Mouse (Mus musculus) testis, adult 2 months (tissue): ENCODE results near the gene Zbtb17. TPM values are rescaled to one million over a fixed set of nuclear protein-coding genes. Genes with fewer than 3 reads are reported as not detected.

Experiments
- H3K27ac ChIP-seq: fragments of 200-500 bp; 2 replicates; pipeline ENCODE4 v1.5.1; 2012; ENCODE audit warnings: low read depth, low read length; ENCODE audit not compliant: control insufficient read depth, insufficient read depth
- H3K27me3 ChIP-seq: fragments of 200-500 bp; 2 replicates; pipeline ENCODE4 v1.6.1; 2012; ENCODE audit warnings: mild to moderate bottlenecking, low read length, moderate library complexity; ENCODE audit not compliant: control insufficient read depth, insufficient read depth
- H3K36me3 ChIP-seq: fragments of 200-500 bp; 2 replicates; pipeline ENCODE4 v1.6.1; 2012; ENCODE audit warnings: mild to moderate bottlenecking, low read length; ENCODE audit not compliant: control insufficient read depth, insufficient read depth
- H3K4me1 ChIP-seq: fragments of 200-500 bp; 2 replicates; pipeline ENCODE4 v1.6.1; 2012; ENCODE audit warnings: low read length; ENCODE audit not compliant: control insufficient read depth, insufficient read depth
- H3K4me3 ChIP-seq: fragments of 200-500 bp; 2 replicates; pipeline ENCODE4 v1.5.1; 2012; ENCODE audit warnings: low read depth, mild to moderate bottlenecking, low read length, moderate library complexity, mixed read lengths; ENCODE audit not compliant: control insufficient read depth
- CTCF ChIP-seq: fragments of 200-500 bp; IDR thresholded peaks from 2 replicates; pipeline ENCODE4 v1.5.1; 2012; ENCODE audit warnings: low read depth, mild to moderate bottlenecking, inconsistent platforms, low read length, moderate library complexity; ENCODE audit not compliant: control insufficient read depth, insufficient read depth, insufficient replicate concordance
- POLR2A ChIP-seq: fragments of 200-500 bp; IDR thresholded peaks from 2 replicates; pipeline ENCODE4 v1.6.1; 2012; ENCODE audit warnings: low read depth, mild to moderate bottlenecking, inconsistent platforms, low read length, moderate library complexity; ENCODE audit not compliant: control insufficient read depth
- polyA plus RNA-seq: library from polyadenylated mRNA; depleted of rRNA; stranded (reverse); fragments of >200 nt; gene quantifications from 2 replicates; pipeline ENCODE4 v1.2.3, GENCODE M21; 2012; rRNA removed

Gene Zbtb17
- polyA plus RNA-seq, 1 experiment = 24.6 TPM

GRCm38 (mm10) chr4:141506352-141506751 lies 61.9 kb downstream of the Zbtb17 start:
- peaks cover 7% of the 10 kb centered on the region for H3K4me1 ChIP-seq
- H3K27me3 ChIP-seq = no peaks in the 10 kb centered on the region
- TF ChIP-seq POLR2A (no peak), CTCF (no peak)
- H3K36me3 ChIP-seq = no peaks in the 10 kb centered on the region
- H3K27ac ChIP-seq = peak overlapping the region; percentile 71
- no peak overlapping the region for H3K4me3 ChIP-seq

- H3K27ac ChIP-seq = peak overlapping the region; percentile 71
Measured at GRCm38 (mm10) chr4:141506893-141507292, 62.4 kb downstream of the Zbtb17 start.

DNA sequence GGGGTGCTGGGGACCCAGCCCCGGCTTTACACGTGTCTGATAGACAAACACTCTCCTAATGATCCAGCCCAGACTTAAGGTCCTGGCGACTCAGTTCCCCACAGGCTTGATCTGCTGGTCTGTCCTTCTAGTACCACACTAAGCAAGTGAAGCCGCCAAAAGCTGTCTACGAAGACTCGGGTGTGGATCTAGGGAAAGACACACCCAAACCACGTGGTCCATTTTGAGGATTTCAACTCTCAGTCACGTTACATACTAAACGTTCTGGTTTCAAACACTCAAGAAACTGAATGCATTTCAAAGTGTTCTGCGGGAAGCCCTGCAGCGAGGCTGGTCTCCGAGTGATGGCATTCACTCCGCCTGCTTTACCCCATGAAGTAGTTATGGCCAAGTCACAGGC lies 66.0 kb downstream of the Zbtb17 start:
- TF ChIP-seq CTCF = no peak
- no peak for TF ChIP-seq POLR2A
- H3K36me3 ChIP-seq = no peaks in the 10 kb centered on the region
- H3K4me1 ChIP-seq = peaks cover 11% of the 10 kb centered on the region
- H3K27me3 ChIP-seq = no peaks in the 10 kb centered on the region
- no peak overlapping the region for H3K4me3 ChIP-seq
- no peak overlapping the region for H3K27ac ChIP-seq

More at GRCm38 (mm10) chr4:141506893-141507292, 62.4 kb downstream of the Zbtb17 start:
- no peaks in the 10 kb centered on the region for H3K36me3 ChIP-seq
- TF ChIP-seq CTCF = peak; percentile 2; the same call in 1 of the 2 replicates
- no peak for TF ChIP-seq POLR2A
- H3K4me3 ChIP-seq = no peak overlapping the region
- peaks cover 7% of the 10 kb centered on the region for H3K4me1 ChIP-seq
- H3K27me3 ChIP-seq = no peaks in the 10 kb centered on the region

GRCm38 (mm10) chr4:141512145-141512544 lies 67.7 kb downstream of the Zbtb17 start:
- H3K36me3 ChIP-seq = peaks cover 2% of the 10 kb centered on the region
- no peak overlapping the region for H3K27ac ChIP-seq
- TF ChIP-seq POLR2A (no peak), CTCF (no peak)
- H3K27me3 ChIP-seq = no peaks in the 10 kb centered on the region
- no peak overlapping the region for H3K4me3 ChIP-seq
- peaks cover 5% of the 10 kb centered on the region for H3K4me1 ChIP-seq

DNA sequence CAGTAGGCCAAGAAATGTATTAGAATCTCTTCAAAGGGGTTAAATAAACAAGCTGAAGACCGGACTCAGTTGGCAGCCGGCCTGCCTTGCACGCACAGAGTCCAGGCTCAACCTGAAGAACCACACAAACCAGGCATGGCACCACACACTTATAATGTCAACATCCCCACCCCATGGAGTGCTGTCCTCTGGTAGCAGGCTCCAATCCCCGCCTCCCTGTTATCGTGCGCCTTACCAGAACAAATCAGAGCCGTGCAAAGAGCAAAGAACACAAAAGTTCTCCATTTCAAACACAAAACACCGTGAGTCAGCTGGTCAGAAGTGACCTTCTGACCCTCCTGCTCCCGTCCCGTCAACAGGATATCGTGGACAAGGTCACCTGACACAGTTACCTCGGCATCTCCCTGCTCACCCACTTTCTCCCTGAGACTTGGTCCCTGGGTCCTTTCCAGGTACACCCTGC lies 69.8 kb downstream of the Zbtb17 start:
- no peak overlapping the region for H3K27ac ChIP-seq
- no peak for TF ChIP-seq POLR2A
- TF ChIP-seq CTCF = no peak
- H3K36me3 ChIP-seq = peaks cover 2% of the 10 kb centered on the region
- H3K4me3 ChIP-seq = no peak overlapping the region
- H3K27me3 ChIP-seq = no peaks in the 10 kb centered on the region
- H3K4me1 ChIP-seq = peaks cover 5% of the 10 kb centered on the region

Other genes starting within 250 kb of the Zbtb17 start
- gene Rsg1, start 230.7 kb upstream of the Zbtb17 start, polyA plus RNA-seq = 2.3 and 2.9 TPM in 2 replicates
- gene Arhgef19, start 205.2 kb upstream of the Zbtb17 start, polyA plus RNA-seq = 0.65 and 1.3 TPM in 2 replicates
- gene Epha2, start 143.4 kb upstream of the Zbtb17 start, polyA plus RNA-seq = 0.75 and 0.83 TPM in 2 replicates
- 7.9 and 12.3 TPM in 2 replicates for gene Fam131c, start 76.4 kb upstream of the Zbtb17 start, polyA plus RNA-seq
- gene Clcnka, start 45.9 kb upstream of the Zbtb17 start, polyA plus RNA-seq = 0.14 and 1.3 TPM in 2 replicates
- gene Clcnkb, start 28.6 kb upstream of the Zbtb17 start, polyA plus RNA-seq = 0.68 and 1.2 TPM in 2 replicates
- gene Hspb7, start 23.9 kb upstream of the Zbtb17 start, polyA plus RNA-seq = 24.6 and 24.7 TPM in 2 replicates
- gene Srarp, start 8.5 kb upstream of the Zbtb17 start, polyA plus RNA-seq = 0.67 TPM in 2 replicates
- gene Spen, start 93.9 kb downstream of the Zbtb17 start, polyA plus RNA-seq = 16.9 and 20.1 TPM in 2 replicates
- 3.1 and 4.4 TPM in 2 replicates for gene Fblim1, start 161.4 kb downstream of the Zbtb17 start, polyA plus RNA-seq
- gene Tmem82, start 174.0 kb downstream of the Zbtb17 start, polyA plus RNA-seq = 3.5 and 3.9 TPM in 2 replicates
- gene Slc25a34, start 179.2 kb downstream of the Zbtb17 start, polyA plus RNA-seq = 2.2 and 2.9 TPM in 2 replicates
- 73.3 and 76.3 TPM in 2 replicates for gene Plekhm2, start 220.2 kb downstream of the Zbtb17 start, polyA plus RNA-seq
- 3.6 and 4.1 TPM in 2 replicates for gene Rsc1a1, start 240.9 kb downstream of the Zbtb17 start, polyA plus RNA-seq